Mouse (Mus musculus) ovary, adult 10 weeks (tissue): Measurements from ENCODE around the gene Myom3. TPM values are rescaled to one million over a fixed set of nuclear protein-coding genes. Genes with fewer than 3 reads are reported as not detected.

Experiments
- polyA plus RNA-seq: library from polyadenylated mRNA; stranded (reverse); fragments of 350-450 nt; fragmentation: Illumina TruSeq; extraction: RNeasy Lipid Tissue Mini Kit (QIAGEN cat#74804); gene quantifications from one replicate; pipeline ENCODE4 v1.2.3, GENCODE M21; 2014

The Myom3 gene
- not detected for polyA plus RNA-seq

GRCm38 (mm10) chr4:135759356-135759976 lies at the start of gene Myom3:
TSS of gene Myom3 (plus strand) at chr4:135759715.

DNA sequence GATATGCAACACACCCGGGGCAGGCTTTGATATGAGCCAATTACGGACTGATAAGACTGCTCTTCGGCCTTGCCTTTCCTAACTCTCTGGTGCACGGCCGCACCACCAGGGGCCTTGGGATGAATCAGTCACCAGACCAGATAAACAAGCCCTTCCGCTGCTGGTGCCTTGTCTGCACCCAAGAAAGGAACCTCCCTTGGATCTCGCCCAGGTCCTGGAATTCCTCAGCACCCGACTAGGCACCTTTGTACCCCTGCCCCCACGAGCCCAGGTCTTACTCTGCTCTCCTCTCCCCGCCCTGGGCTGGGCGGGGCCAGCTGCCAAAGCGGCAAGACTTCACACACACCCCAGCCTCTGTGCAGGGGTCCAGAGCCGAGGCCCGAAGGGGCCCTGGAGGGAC lies 31.7 kb upstream of the Myom3 start, which contains the start of gene Il22ra1:
Il22ra1 (plus strand) TSS at position 356 of the 400 bp plus-strand sequence.

DNA sequence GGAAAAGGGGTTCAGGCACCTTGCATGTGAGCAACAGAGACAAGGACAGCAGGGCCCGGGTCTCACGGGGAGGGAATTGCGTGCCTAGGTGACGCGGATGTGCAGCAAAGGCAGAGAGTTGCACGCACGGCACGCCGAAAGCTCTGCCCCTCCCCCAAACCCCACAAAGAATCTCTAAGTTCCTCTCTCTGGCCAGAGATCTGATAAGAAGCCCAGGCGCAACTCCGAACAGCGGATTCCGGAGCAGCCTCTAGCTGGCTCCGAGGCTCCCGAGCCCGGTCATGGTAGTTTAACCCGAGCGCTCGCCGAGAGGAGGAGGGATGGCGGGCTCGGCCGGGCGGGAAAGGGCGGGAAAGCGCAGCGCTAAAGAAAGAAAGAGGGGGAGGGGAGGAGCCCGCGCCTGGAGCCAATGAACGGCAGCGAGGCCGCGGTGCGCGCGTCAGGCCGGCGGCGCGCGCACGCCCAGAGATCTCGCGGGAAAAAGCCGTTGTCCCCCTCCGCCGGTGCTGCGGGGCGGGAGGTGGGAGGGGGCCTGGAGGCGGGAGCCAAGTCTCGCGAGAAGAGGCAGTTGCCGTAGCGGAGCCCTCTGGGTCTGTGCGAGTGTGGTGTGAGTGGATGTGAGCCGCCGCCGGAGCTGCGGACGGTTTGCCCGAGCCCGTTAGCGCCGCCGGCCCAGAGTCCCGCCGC lies 96.2 kb downstream of the Myom3 start, which contains the start of gene Srsf10:
Srsf10 (plus strand) TSS at position 212 of the 687 bp plus-strand sequence.

Other genes starting within 250 kb of the Myom3 start
- 0.26 TPM for gene Grhl3, start 186.1 kb upstream of the Myom3 start, polyA plus RNA-seq
- gene Ifnlr1, start 73.4 kb upstream of the Myom3 start, polyA plus RNA-seq = 0.57 TPM
- not detected for gene Il22ra1, start 31.5 kb upstream of the Myom3 start, polyA plus RNA-seq
- gene Srsf10, start 96.0 kb downstream of the Myom3 start, polyA plus RNA-seq = 390 TPM
- 481 TPM for gene Pnrc2, start 114.1 kb downstream of the Myom3 start, polyA plus RNA-seq
- 0.34 TPM for gene Cnr2, start 135.7 kb downstream of the Myom3 start, polyA plus RNA-seq
- 13.7 TPM for gene Fuca1, start 161.0 kb downstream of the Myom3 start, polyA plus RNA-seq
- 3.6 TPM for gene Hmgcl, start 186.7 kb downstream of the Myom3 start, polyA plus RNA-seq
- not detected for gene Gale, start 204.0 kb downstream of the Myom3 start, polyA plus RNA-seq
- not detected for gene Lypla2, start 212.9 kb downstream of the Myom3 start, polyA plus RNA-seq
- gene Pithd1, start 227.5 kb downstream of the Myom3 start, polyA plus RNA-seq = 34.8 TPM